Mouse (Mus musculus): ENCODE data around the gene Fam24b. TPM values are rescaled to one million over a fixed set of nuclear protein-coding genes. Genes with fewer than 3 reads are reported as not detected.

Gene Fam24b
- polyA plus RNA-seq, 1 experiment from 2014 or later = not detected

- Histone ChIP-seq H3K9me3 (ENCODE audit: control insufficient read depth, low read length) (no peaks in the 10 kb centered on the region), H3K27ac (replicated peaks in 1 of 2; ENCODE audit: control insufficient read depth in 1 of 2, insufficient read depth in 1 of 2, low read depth in 2 of 2, low read length in 2 of 2) (peak overlapping the region; percentile 92 to 97), H3K36me3 (ENCODE audit: control insufficient read depth, insufficient read depth, low read length) (peaks cover 32% of the 10 kb centered on the region), H3K9ac (ENCODE audit: low read length) (peak overlapping the region; percentile 93), H3K4me3 (ENCODE audit: control insufficient read depth in 1 of 2, insufficient read depth in 1 of 2, low read depth in 1 of 2, low read length in 2 of 2) (peak overlapping the region; percentile 77 to 95), H3K4me2 (ENCODE audit: low read length) (peak overlapping the region; percentile 95), H3K4me1 (ENCODE audit: control insufficient read depth in 2 of 2, insufficient read depth in 2 of 2, low read length in 2 of 2) (peaks cover 2 to 10% of the 10 kb centered on the region in 2 experiments; a peak in 3 of 4 replicates), H3K27me3 (ENCODE audit: control insufficient read depth, insufficient read depth, low read length) (no peaks in the 10 kb centered on the region)
- ATAC-seq (ENCODE audit: insufficient number of reproducible peaks, insufficient read depth, low FRiP score, low read depth) = peak; percentile 75
- WGBS = under 1% methylated on average over 35 of the region's 35 CpGs
Measured at GRCm38 (mm10) chr7:131362269-131362614, 32.9 kb upstream of the Fam24b start.

- Histone ChIP-seq H3K9me3 (ENCODE audit: control insufficient read depth, low read length) (no peaks in the 10 kb centered on the region), H3K9ac (ENCODE audit: low read length) (no peak overlapping the region), H3K4me3 (ENCODE audit: control insufficient read depth in 1 of 2, insufficient read depth in 1 of 2, low read depth in 1 of 2, low read length in 2 of 2) (no peak overlapping the region), H3K4me2 (ENCODE audit: low read length) (no peak overlapping the region), H3K36me3 (ENCODE audit: control insufficient read depth, insufficient read depth, low read length) (peaks cover 76% of the 10 kb centered on the region), H3K4me1 (ENCODE audit: control insufficient read depth in 2 of 2, insufficient read depth in 2 of 2, low read length in 2 of 2) (peaks cover 0 to 3% of the 10 kb centered on the region in 2 experiments; a peak in 1 of 4 replicates), H3K27me3 (ENCODE audit: control insufficient read depth, insufficient read depth, low read length) (no peaks in the 10 kb centered on the region), H3K27ac (replicated peaks in 1 of 2; ENCODE audit: control insufficient read depth in 1 of 2, insufficient read depth in 1 of 2, low read depth in 2 of 2, low read length in 2 of 2) (no peak overlapping the region)
- no peak for ATAC-seq (ENCODE audit: insufficient number of reproducible peaks, insufficient read depth, low FRiP score, low read depth)
- WGBS = 96% methylated on average over 13 of the region's 13 CpGs
Measured at GRCm38 (mm10) chr7:131356105-131356504, 26.8 kb upstream of the Fam24b start.

- 88% methylated on average over 7 of the region's 7 CpGs for WGBS
- no peak overlapping the region for H3K9ac ChIP-seq (ENCODE audit: low read length)
- H3K4me2 ChIP-seq (ENCODE audit: low read length) = no peak overlapping the region
- H3K27me3 ChIP-seq (ENCODE audit: control insufficient read depth, insufficient read depth, low read length) = no peaks in the 10 kb centered on the region
- H3K4me1 ChIP-seq (ENCODE audit: control insufficient read depth in 2 of 2, insufficient read depth in 2 of 2, low read length in 2 of 2) = no peaks in the 10 kb centered on the region
- H3K9me3 ChIP-seq (ENCODE audit: control insufficient read depth, low read length) = no peaks in the 10 kb centered on the region
- no peak for ATAC-seq (ENCODE audit: insufficient number of reproducible peaks, insufficient read depth, low FRiP score, low read depth)
- H3K27ac ChIP-seq (replicated peaks in 1 of 2; ENCODE audit: control insufficient read depth in 1 of 2, insufficient read depth in 1 of 2, low read depth in 2 of 2, low read length in 2 of 2) = no peak overlapping the region
- peaks cover 80% of the 10 kb centered on the region for H3K36me3 ChIP-seq (ENCODE audit: control insufficient read depth, insufficient read depth, low read length)
- no peak overlapping the region for H3K4me3 ChIP-seq (ENCODE audit: control insufficient read depth in 1 of 2, insufficient read depth in 1 of 2, low read depth in 1 of 2, low read length in 2 of 2)
Measured at GRCm38 (mm10) chr7:131345856-131346541, 16.7 kb upstream of the Fam24b start.

GRCm38 (mm10) chr7:131337502-131338068, 8.3 kb upstream of the Fam24b start:
- ATAC-seq (ENCODE audit: insufficient number of reproducible peaks, insufficient read depth, low FRiP score, low read depth) = no peak
- no peak overlapping the region for H3K27ac ChIP-seq (replicated peaks in 1 of 2; ENCODE audit: control insufficient read depth in 1 of 2, insufficient read depth in 1 of 2, low read depth in 2 of 2, low read length in 2 of 2)

GRCm38 (mm10) chr7:131333564-131333963, 4.2 kb upstream of the Fam24b start, which contains the start of gene Fam24a:
Gene Fam24a (plus strand): TSS chr7:131333864.
- Histone ChIP-seq H3K36me3 (ENCODE audit: control insufficient read depth, insufficient read depth, low read length) (0 out of 2 replicates have a peak, but pooled peaks cover under 1% of the 10 kb centered on the region), H3K27me3 (ENCODE audit: control insufficient read depth, insufficient read depth, low read length) (no peaks in the 10 kb centered on the region), H3K4me3 (ENCODE audit: control insufficient read depth in 1 of 2, insufficient read depth in 1 of 2, low read depth in 1 of 2, low read length in 2 of 2) (no peak within 1 kb of the TSS), H3K4me2 (ENCODE audit: low read length) (no peak within 1 kb of the TSS), H3K9ac (ENCODE audit: low read length) (no peak within 1 kb of the TSS), H3K27ac (replicated peaks in 1 of 2; ENCODE audit: control insufficient read depth in 1 of 2, insufficient read depth in 1 of 2, low read depth in 2 of 2, low read length in 2 of 2) (no peak within 1 kb of the TSS), H3K4me1 (ENCODE audit: control insufficient read depth in 2 of 2, insufficient read depth in 2 of 2, low read length in 2 of 2) (0 out of 4 replicates have a peak, but pooled peaks cover 0 to 2% of the 10 kb centered on the region in 2 experiments), H3K9me3 (ENCODE audit: control insufficient read depth, low read length) (no peaks in the 10 kb centered on the region)
- WGBS = 64% methylated on average over 1 of the region's 1 CpGs
- no peak for ATAC-seq (ENCODE audit: insufficient number of reproducible peaks, insufficient read depth, low FRiP score, low read depth)

More at GRCm38 (mm10) chr7:131337502-131338068, 8.3 kb upstream of the Fam24b start:
- WGBS = 78% methylated on average over 8 of the region's 8 CpGs
- no peak overlapping the region for H3K4me3 ChIP-seq (ENCODE audit: control insufficient read depth in 1 of 2, insufficient read depth in 1 of 2, low read depth in 1 of 2, low read length in 2 of 2)
- no peaks in the 10 kb centered on the region for H3K9me3 ChIP-seq (ENCODE audit: control insufficient read depth, low read length)
- H3K9ac ChIP-seq (ENCODE audit: low read length) = no peak overlapping the region
- peaks cover 32% of the 10 kb centered on the region for H3K36me3 ChIP-seq (ENCODE audit: control insufficient read depth, insufficient read depth, low read length)
- no peak overlapping the region for H3K4me2 ChIP-seq (ENCODE audit: low read length)
- no peaks in the 10 kb centered on the region for H3K27me3 ChIP-seq (ENCODE audit: control insufficient read depth, insufficient read depth, low read length)
- H3K4me1 ChIP-seq (ENCODE audit: control insufficient read depth in 2 of 2, insufficient read depth in 2 of 2, low read length in 2 of 2) = no peaks in the 10 kb centered on the region

GRCm38 (mm10) chr7:131331688-131332087, 2.4 kb upstream of the Fam24b start:
- Histone ChIP-seq H3K4me2 (ENCODE audit: low read length) (no peak overlapping the region), H3K36me3 (ENCODE audit: control insufficient read depth, insufficient read depth, low read length) (no peaks in the 10 kb centered on the region), H3K27me3 (ENCODE audit: control insufficient read depth, insufficient read depth, low read length) (no peaks in the 10 kb centered on the region), H3K9ac (ENCODE audit: low read length) (no peak overlapping the region), H3K4me3 (ENCODE audit: control insufficient read depth in 1 of 2, insufficient read depth in 1 of 2, low read depth in 1 of 2, low read length in 2 of 2) (no peak overlapping the region), H3K9me3 (ENCODE audit: control insufficient read depth, low read length) (no peaks in the 10 kb centered on the region), H3K27ac (replicated peaks in 1 of 2; ENCODE audit: control insufficient read depth in 1 of 2, insufficient read depth in 1 of 2, low read depth in 2 of 2, low read length in 2 of 2) (no peak overlapping the region), H3K4me1 (ENCODE audit: control insufficient read depth in 2 of 2, insufficient read depth in 2 of 2, low read length in 2 of 2) (0 out of 4 replicates have a peak, but pooled peaks cover 0 to 2% of the 10 kb centered on the region in 2 experiments)
- no peak for ATAC-seq (ENCODE audit: insufficient number of reproducible peaks, insufficient read depth, low FRiP score, low read depth)
- WGBS = 52% methylated on average over 2 of the region's 2 CpGs

GRCm38 (mm10) chr7:131327054-131327453, 2.3 kb downstream of the Fam24b start:
- Histone ChIP-seq H3K9ac (ENCODE audit: low read length) (no peak overlapping the region), H3K27me3 (ENCODE audit: control insufficient read depth, insufficient read depth, low read length) (no peaks in the 10 kb centered on the region), H3K4me2 (ENCODE audit: low read length) (no peak overlapping the region), H3K4me1 (ENCODE audit: control insufficient read depth in 2 of 2, insufficient read depth in 2 of 2, low read length in 2 of 2) (0 out of 4 replicates have a peak, but pooled peaks cover 0 to 2% of the 10 kb centered on the region in 2 experiments), H3K36me3 (ENCODE audit: control insufficient read depth, insufficient read depth, low read length) (no peaks in the 10 kb centered on the region), H3K9me3 (ENCODE audit: control insufficient read depth, low read length) (no peaks in the 10 kb centered on the region), H3K27ac (replicated peaks in 1 of 2; ENCODE audit: control insufficient read depth in 1 of 2, insufficient read depth in 1 of 2, low read depth in 2 of 2, low read length in 2 of 2) (no peak overlapping the region), H3K4me3 (ENCODE audit: control insufficient read depth in 1 of 2, insufficient read depth in 1 of 2, low read depth in 1 of 2, low read length in 2 of 2) (no peak overlapping the region)
- WGBS = 87% methylated on average over 5 of the region's 5 CpGs
- no peak for ATAC-seq (ENCODE audit: insufficient number of reproducible peaks, insufficient read depth, low FRiP score, low read depth)

Data from heart, embryonic 14.5 days (tissue).